Mouse (Mus musculus): ENCODE measurements at regions not wholly inside any gene's neighbourhood (a gene's known extent, or its start where the extent isn't known, plus 50 kb on each side); places are given as distances from the start of the nearest gene placed in this dataset.
A peak's percentile ranks its signal among the peaks of the same experiment; 100 is the strongest.

GRCm38 (mm10) chr6:52105031-52105593, 53.0 kb downstream of the Hoxa1 start:
- no peak for DNase-seq (ENCODE audit: low spot score in 2 of 2)

GRCm38 (mm10) chr6:52104141-52104540, 54.0 kb downstream of the Hoxa1 start:
- DNase-seq (ENCODE audit: low spot score in 2 of 2) = no peak

- no peak for DNase-seq (ENCODE audit: low spot score in 2 of 2)
Measured at GRCm38 (mm10) chr6:52103661-52104060, 54.5 kb downstream of the Hoxa1 start.

GRCm38 (mm10) chr6:52102699-52103098, 55.4 kb downstream of the Hoxa1 start:
- DNase-seq (ENCODE audit: low spot score in 2 of 2) = no peak

GRCm38 (mm10) chr6:52102179-52102578, 55.9 kb downstream of the Hoxa1 start:
- no peak for DNase-seq (ENCODE audit: low spot score in 2 of 2)

GRCm38 (mm10) chr6:52101209-52101608, 56.9 kb downstream of the Hoxa1 start:
- DNase-seq (ENCODE audit: low spot score in 2 of 2) = no peak

GRCm38 (mm10) chr6:52098851-52099250, 59.3 kb downstream of the Hoxa1 start:
- no peak for DNase-seq (ENCODE audit: low spot score in 2 of 2)

- DNase-seq (ENCODE audit: low spot score in 2 of 2) = no peak
Measured at GRCm38 (mm10) chr6:52095575-52095974, 62.5 kb downstream of the Hoxa1 start.

- DNase-seq (ENCODE audit: low spot score in 2 of 2) = no peak
Measured at GRCm38 (mm10) chr6:52091445-52091844, 66.7 kb downstream of the Hoxa1 start.

- DNase-seq (ENCODE audit: low spot score in 2 of 2) = no peak
Measured at GRCm38 (mm10) chr6:52085932-52086643, 72.0 kb downstream of the Hoxa1 start.

GRCm38 (mm10) chr6:52084622-52085021, 72.3 kb upstream of the Skap2 start:
- DNase-seq (ENCODE audit: low spot score in 2 of 2) = no peak

- DNase-seq (ENCODE audit: low spot score in 2 of 2) = no peak
Measured at GRCm38 (mm10) chr6:52079501-52079900, 67.2 kb upstream of the Skap2 start.

- DNase-seq (ENCODE audit: low spot score in 2 of 2) = no peak
Measured at GRCm38 (mm10) chr6:52078530-52079340, 66.4 kb upstream of the Skap2 start.

GRCm38 (mm10) chr6:52076179-52076932, 64.0 kb upstream of the Skap2 start:
- DNase-seq (ENCODE audit: low spot score in 2 of 2) = peak in 1 of 2 experiments; percentile 7

GRCm38 (mm10) chr6:52074904-52075303, 62.6 kb upstream of the Skap2 start:
- DNase-seq (ENCODE audit: low spot score in 2 of 2) = no peak

- DNase-seq (ENCODE audit: low spot score in 2 of 2) = no peak
Measured at GRCm38 (mm10) chr6:52067151-52067550, 54.8 kb upstream of the Skap2 start.

GRCm38 (mm10) chr6:52065652-52066051, 53.3 kb upstream of the Skap2 start:
- no peak for DNase-seq (ENCODE audit: low spot score in 2 of 2)

- DNase-seq (ENCODE audit: low spot score in 2 of 2) = peak; percentile 14 to 33
Measured at GRCm38 (mm10) chr6:52064176-52065015, 52.0 kb upstream of the Skap2 start.
